Mouse (Mus musculus) stomach, postnatal 0 days (tissue): ENCODE data around the gene Tmem161b. TPM values are rescaled to one million over a fixed set of nuclear protein-coding genes. Genes with fewer than 3 reads are reported as not detected.

Experiments
- ATAC-seq: fragments of 200-750 bp; cut with Nextera tagmentation; 2 replicates; pipeline ENCODE4 v1.8.0; 2017; ENCODE audit not compliant: low FRiP score, low TSS enrichment
- DNase-seq: peaks from one replicate; pipeline ENCODE4 v3.0.0-alpha.2; 2016; ENCODE audit warnings: low spot score
- H3K27ac ChIP-seq: fragments of 300-500 bp; sonication (generic); replicated peaks from 2 replicates; pipeline ENCODE4 v1.5.1; 2014; ENCODE audit warnings: mild to moderate bottlenecking, control low read depth
- H3K27me3 ChIP-seq: fragments of 300-500 bp; sonication (generic); 2 replicates; pipeline ENCODE4 v1.6.1; 2014; ENCODE audit warnings: low read length; ENCODE audit not compliant: control insufficient read depth, insufficient read depth
- H3K36me3 ChIP-seq: fragments of 300-500 bp; sonication (generic); 2 replicates; pipeline ENCODE4 v1.6.1; 2014; ENCODE audit warnings: low read length, mixed read lengths; ENCODE audit not compliant: control insufficient read depth, insufficient read depth
- H3K4me1 ChIP-seq: fragments of 300-500 bp; sonication (generic); replicated peaks from 2 replicates; pipeline ENCODE4 v1.6.1; 2014; ENCODE audit warnings: antibody characterized with exemption; ENCODE audit not compliant: control insufficient read depth, insufficient read depth
- H3K4me2 ChIP-seq: fragments of 300-500 bp; sonication (generic); replicated peaks from 2 replicates; pipeline ENCODE4 v1.6.1; 2014; ENCODE audit warnings: low read depth, mild to moderate bottlenecking, control low read depth, moderate library complexity
- H3K4me3 ChIP-seq: fragments of 300-500 bp; sonication (generic); 2 replicates; pipeline ENCODE4 v1.5.1; 2014; ENCODE audit warnings: low read depth, low read length, control low read depth
- H3K9ac ChIP-seq: fragments of 300-500 bp; sonication (generic); 2 replicates; pipeline ENCODE4 v1.6.1; 2014; ENCODE audit warnings: mild to moderate bottlenecking, low read length, control low read depth, mixed read lengths
- H3K9me3 ChIP-seq: fragments of 300-500 bp; sonication (generic); 2 replicates; pipeline ENCODE4 v1.6.1; 2016; ENCODE audit warnings: low read length; ENCODE audit not compliant: control insufficient read depth
- CTCF ChIP-seq: IDR thresholded peaks from 2 replicates; pipeline ENCODE4 v1.5.1; 2016; ENCODE audit warnings: antibody characterized with exemption, low read depth, mild to moderate bottlenecking, moderate library complexity
- EP300 ChIP-seq: optimal IDR thresholded peaks from 2 replicates; pipeline ENCODE3; 2016; ENCODE audit warnings: antibody characterized with exemption
- WGBS: fragments of 180-500 bp; shearing (Covaris S2); extraction: QIAGEN DNeasy Blood & Tissue Kit; methylation state at CpG from one replicate; pipeline ENCODE4 v1.1.7; 2014; 5-methylcytosine and 5-hydroxymethylcytosine counted together
- polyA plus RNA-seq: library from polyadenylated mRNA; unstranded; fragments of >200 nt; fragmentation: Nextera tagmentation; extraction: Ambion mirVana; gene quantifications from 2 replicates; pipeline ENCODE4 v1.2.1, GENCODE M21; 2015

The Tmem161b gene
- polyA plus RNA-seq, 1 experiment from 2014 or later: 18.6 TPM

GRCm38 (mm10) chr13:84280352-84280751 lies 58.3 kb downstream of the Tmem161b start:
- TF ChIP-seq EP300: no peak
- no peak for TF ChIP-seq CTCF
- Histone ChIP-seq H3K4me3 (no peak overlapping the region), H3K36me3 (no peaks in the 10 kb centered on the region), H3K9ac (no peak overlapping the region), H3K9me3 (no peaks in the 10 kb centered on the region), H3K27ac (no peak overlapping the region), H3K4me2 (no peak overlapping the region), H3K4me1 (no peaks in the 10 kb centered on the region), H3K27me3 (no peaks in the 10 kb centered on the region)
- ATAC-seq: no peak
- DNase-seq: no peak
- 72% methylated on average over 4 of the region's 4 CpGs for WGBS

GRCm38 (mm10) chr13:84282966-84283365 lies 60.9 kb downstream of the Tmem161b start:
- no peak overlapping the region for H3K4me2 ChIP-seq
- H3K9me3 ChIP-seq: no peaks in the 10 kb centered on the region
- H3K4me3 ChIP-seq: no peak overlapping the region
- DNase-seq (no peak), ATAC-seq (no peak)
- no peak overlapping the region for H3K27ac ChIP-seq
- H3K9ac ChIP-seq: no peak overlapping the region
- TF ChIP-seq EP300: no peak
- no peak for TF ChIP-seq CTCF
- no peaks in the 10 kb centered on the region for H3K36me3 ChIP-seq
- H3K27me3 ChIP-seq: no peaks in the 10 kb centered on the region
- H3K4me1 ChIP-seq: no peaks in the 10 kb centered on the region

- Histone ChIP-seq H3K27me3 (no peaks in the 10 kb centered on the region), H3K4me3 (no peak overlapping the region), H3K9ac (no peak overlapping the region), H3K27ac (no peak overlapping the region), H3K4me2 (no peak overlapping the region), H3K36me3 (no peaks in the 10 kb centered on the region), H3K4me1 (no peaks in the 10 kb centered on the region), H3K9me3 (no peaks in the 10 kb centered on the region)
- TF ChIP-seq EP300 (no peak), CTCF (no peak)
- ATAC-seq: no peak
- no peak for DNase-seq
- WGBS: 51% methylated on average over 7 of the region's 7 CpGs
Measured at GRCm38 (mm10) chr13:84284764-84285558, 62.9 kb downstream of the Tmem161b start.

GRCm38 (mm10) chr13:84285559-84285945 lies 63.5 kb downstream of the Tmem161b start:
- no peak for TF ChIP-seq CTCF
- TF ChIP-seq EP300: no peak
- Histone ChIP-seq H3K4me1 (no peaks in the 10 kb centered on the region), H3K4me3 (no peak overlapping the region), H3K27me3 (no peaks in the 10 kb centered on the region), H3K9ac (no peak overlapping the region), H3K27ac (no peak overlapping the region), H3K9me3 (no peaks in the 10 kb centered on the region), H3K4me2 (no peak overlapping the region), H3K36me3 (no peaks in the 10 kb centered on the region)
- no peak for DNase-seq
- no peak for ATAC-seq
- 88% methylated on average over 3 of the region's 3 CpGs for WGBS

- Histone ChIP-seq H3K4me3 (no peak overlapping the region), H3K36me3 (peaks cover 2% of the 10 kb centered on the region; the same call in 1 of the 2 replicates), H3K4me1 (no peaks in the 10 kb centered on the region), H3K27me3 (no peaks in the 10 kb centered on the region), H3K9ac (no peak overlapping the region), H3K4me2 (no peak overlapping the region), H3K9me3 (no peaks in the 10 kb centered on the region), H3K27ac (no peak overlapping the region)
- no peak for DNase-seq
- no peak for ATAC-seq
- no peak for TF ChIP-seq EP300
- TF ChIP-seq CTCF: no peak
- WGBS: 72% methylated on average over 2 of the region's 2 CpGs
Measured at GRCm38 (mm10) chr13:84299445-84300053, 77.5 kb downstream of the Tmem161b start.

GRCm38 (mm10) chr13:84343272-84343671 lies 121.2 kb downstream of the Tmem161b start:
- no peak for ATAC-seq
- Histone ChIP-seq H3K27ac (no peak overlapping the region), H3K27me3 (peaks cover 12% of the 10 kb centered on the region; the same call in 1 of the 2 replicates), H3K9me3 (no peaks in the 10 kb centered on the region), H3K4me3 (no peak overlapping the region), H3K4me1 (no peaks in the 10 kb centered on the region), H3K36me3 (no peaks in the 10 kb centered on the region), H3K4me2 (no peak overlapping the region), H3K9ac (no peak overlapping the region)
- TF ChIP-seq EP300 (no peak), CTCF (no peak)
- no peak for DNase-seq
- WGBS: 23% methylated on average over 5 of the region's 5 CpGs
